Mouse (Mus musculus) heart, embryonic 12.5 days (tissue): ENCODE results near the gene Entpd5. TPM values are rescaled to one million over a fixed set of nuclear protein-coding genes. Genes with fewer than 3 reads are reported as not detected.
"Not testable (repeated sequence)": the region's sequence is repeated elsewhere in the genome, so short reads cannot be mapped to it uniquely, and the experiment has no call there.

ENCODE experiments used
- ATAC-seq: fragments of 200-750 bp; cut with Nextera tagmentation; 2 replicates; pipeline ENCODE4 v1.8.0; 2017; ENCODE audit warnings: moderate TSS enrichment, moderate library complexity; ENCODE audit not compliant: insufficient number of reproducible peaks, low FRiP score
- H3K27ac ChIP-seq: fragments of 300-500 bp; sonication (generic); 2 replicates; pipeline ENCODE4 v1.5.1; 2016; ENCODE audit warnings: mild to moderate bottlenecking, moderate library complexity; ENCODE audit not compliant: poor library complexity, severe bottlenecking
- H3K27me3 ChIP-seq: fragments of 300-500 bp; sonication (generic); replicated peaks from 2 replicates; pipeline ENCODE4 v1.6.1; 2016; ENCODE audit warnings: mild to moderate bottlenecking, moderate library complexity
- H3K36me3 ChIP-seq: fragments of 300-500 bp; sonication (generic); 2 replicates; pipeline ENCODE4 v1.6.1; 2016; ENCODE audit warnings: mild to moderate bottlenecking, moderate library complexity
- H3K4me1 ChIP-seq: fragments of 300-500 bp; sonication (generic); replicated peaks from 2 replicates; pipeline ENCODE4 v1.6.1; 2016; ENCODE audit warnings: mild to moderate bottlenecking
- H3K4me2 ChIP-seq: fragments of 300-500 bp; sonication (generic); 2 replicates; pipeline ENCODE4 v1.6.1; 2016; ENCODE audit warnings: mild to moderate bottlenecking, moderate library complexity
- H3K4me3 ChIP-seq: fragments of 300-500 bp; sonication (generic); 2 replicates; pipeline ENCODE4 v1.5.1; 2016; ENCODE audit warnings: mild to moderate bottlenecking
- H3K9ac ChIP-seq: fragments of 300-500 bp; sonication (generic); 2 replicates; pipeline ENCODE4 v1.6.1; 2016; ENCODE audit warnings: mild to moderate bottlenecking, moderate library complexity
- H3K9me3 ChIP-seq: fragments of 300-500 bp; sonication (generic); replicated peaks from 2 replicates; pipeline ENCODE4 v1.6.1; 2016; ENCODE audit warnings: mild to moderate bottlenecking, moderate library complexity
- WGBS: fragments of 180-500 bp; shearing (Covaris S2); methylation state at CpG from one replicate; pipeline ENCODE4 v1.1.7; 2016; 5-methylcytosine and 5-hydroxymethylcytosine counted together
- polyA plus RNA-seq: library from polyadenylated mRNA; unstranded; fragments of >200 nt; fragmentation: Nextera tagmentation; extraction: Ambion mirVana; gene quantifications from 2 replicates; pipeline ENCODE4 v1.2.1, GENCODE M21; 2016

Gene Entpd5
- polyA plus RNA-seq, 1 experiment from 2014 or later = 32.6 TPM

DNA sequence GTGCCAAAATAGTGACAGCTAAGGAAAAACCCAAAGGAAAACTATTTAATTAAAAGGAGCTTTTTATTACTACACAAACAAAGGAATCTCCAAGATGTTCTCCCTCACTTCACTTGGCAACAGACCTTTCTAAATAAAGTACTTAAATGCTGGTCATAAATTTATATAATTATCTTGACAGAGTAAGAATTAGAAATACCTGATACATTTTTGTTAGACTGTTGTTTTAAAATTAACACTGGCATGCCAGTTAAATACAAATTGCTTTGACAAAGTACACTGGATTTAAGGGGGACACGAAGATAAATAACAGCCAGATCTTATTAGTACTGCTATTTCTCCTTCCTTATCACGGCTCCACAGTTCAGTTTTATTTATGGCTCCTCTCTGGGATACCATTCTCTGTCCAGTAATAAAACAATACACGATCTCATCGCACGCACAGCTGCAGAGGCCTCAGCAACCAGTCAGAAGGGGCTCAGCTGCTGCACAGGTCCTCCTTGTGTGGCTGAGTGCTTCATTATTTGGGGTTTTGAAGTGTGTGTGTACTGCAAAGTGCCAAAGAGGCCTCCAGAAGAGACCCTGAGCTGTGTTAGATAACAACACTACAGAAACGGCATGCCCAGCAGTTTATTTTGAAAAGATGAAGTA, 34.9 kb downstream of the Entpd5 start:
- H3K4me2 ChIP-seq = no peak overlapping the region
- H3K4me1 ChIP-seq = peaks cover 4% of the 10 kb centered on the region; the same call in 1 of the 2 replicates
- no peaks in the 10 kb centered on the region for H3K27me3 ChIP-seq
- WGBS = 53% methylated on average over 6 of the region's 6 CpGs
- H3K36me3 ChIP-seq = peaks cover 83% of the 10 kb centered on the region
- no peaks in the 10 kb centered on the region for H3K9me3 ChIP-seq
- H3K27ac ChIP-seq = peak overlapping the region; percentile 52
- no peak overlapping the region for H3K4me3 ChIP-seq
- H3K9ac ChIP-seq = no peak overlapping the region
- ATAC-seq = no peak

DNA sequence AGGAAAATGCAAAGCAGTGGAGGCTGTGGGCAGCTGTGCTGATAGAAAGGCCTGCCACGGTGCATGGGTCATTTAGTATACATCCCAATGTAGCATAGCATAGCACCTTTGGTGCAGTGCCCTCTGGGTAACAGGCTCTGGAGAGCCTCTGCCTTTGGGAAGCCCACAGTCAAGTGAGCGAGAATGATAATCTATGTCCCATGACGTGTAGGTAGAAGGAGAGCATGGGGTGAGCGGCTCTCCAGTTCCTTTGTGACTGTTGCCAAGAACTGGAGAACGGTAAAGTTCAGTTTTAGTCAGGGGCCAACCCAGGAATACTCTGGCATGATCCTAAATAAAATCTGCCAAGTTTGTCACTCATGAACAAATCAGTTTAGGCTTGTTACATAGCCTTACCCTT, 37.2 kb downstream of the Entpd5 start:
- 88% methylated on average over 5 of the region's 5 CpGs for WGBS

DNA sequence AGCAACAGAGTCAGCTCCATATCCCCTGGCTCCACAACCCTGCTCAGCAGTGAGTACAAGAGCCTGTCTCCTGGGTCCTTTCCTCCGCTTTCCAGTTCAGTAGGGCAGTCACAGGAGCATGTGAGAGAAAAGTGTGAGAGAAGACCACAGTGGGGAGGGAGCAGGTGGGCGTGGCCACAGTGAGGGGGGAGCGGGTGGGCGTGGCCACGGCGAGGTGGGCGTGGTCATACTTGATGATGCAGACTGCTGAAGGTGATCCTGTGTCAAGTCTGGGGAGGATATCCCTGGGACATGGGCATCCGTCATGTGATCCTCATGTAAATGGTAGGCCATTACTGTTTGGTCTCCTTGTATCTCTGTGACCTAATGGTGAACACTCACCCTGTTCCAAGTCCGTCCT, 41.9 kb downstream of the Entpd5 start:
- no peak overlapping the region for H3K27ac ChIP-seq
- no peaks in the 10 kb centered on the region for H3K9me3 ChIP-seq
- H3K36me3 ChIP-seq = peaks cover 50% of the 10 kb centered on the region
- no peak overlapping the region for H3K4me2 ChIP-seq
- H3K27me3 ChIP-seq = no peaks in the 10 kb centered on the region
- H3K4me3 ChIP-seq = no peak overlapping the region
- H3K9ac ChIP-seq = no peak overlapping the region
- ATAC-seq = no peak
- H3K4me1 ChIP-seq = peaks cover 18% of the 10 kb centered on the region
- WGBS = 61% methylated on average over 9 of the region's 9 CpGs

More for the DNA sequence above, 37.2 kb downstream of the Entpd5 start:
- no peaks in the 10 kb centered on the region for H3K9me3 ChIP-seq
- no peak overlapping the region for H3K4me3 ChIP-seq
- H3K4me1 ChIP-seq = peaks cover 4% of the 10 kb centered on the region; the same call in 1 of the 2 replicates
- no peak for ATAC-seq
- no peak overlapping the region for H3K4me2 ChIP-seq
- H3K36me3 ChIP-seq = peaks cover 80% of the 10 kb centered on the region
- no peaks in the 10 kb centered on the region for H3K27me3 ChIP-seq
- H3K9ac ChIP-seq = no peak overlapping the region
- no peak overlapping the region for H3K27ac ChIP-seq

DNA sequence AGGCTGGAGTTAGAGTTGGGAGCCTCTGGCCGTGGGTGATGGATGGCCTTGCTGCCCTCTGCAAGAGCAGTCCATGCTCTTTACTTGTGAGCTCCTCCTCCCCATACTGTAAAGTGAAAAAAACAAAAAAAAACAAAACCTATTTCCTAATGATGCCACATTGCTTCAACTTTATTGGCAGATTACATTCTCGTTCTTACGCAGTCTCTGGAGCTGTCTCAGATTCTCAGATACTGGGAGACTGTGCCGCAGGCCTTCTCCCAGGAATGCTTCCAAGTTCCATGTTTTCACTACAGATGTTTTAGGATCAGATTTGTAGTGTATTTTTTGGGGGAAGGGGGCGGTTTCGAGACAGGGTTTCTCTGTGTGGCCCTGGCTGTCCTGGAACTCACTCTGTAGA, 43.7 kb downstream of the Entpd5 start:
- no peak overlapping the region for H3K9ac ChIP-seq
- no peak for ATAC-seq
- 93% methylated on average over 6 of the region's 6 CpGs for WGBS

DNA sequence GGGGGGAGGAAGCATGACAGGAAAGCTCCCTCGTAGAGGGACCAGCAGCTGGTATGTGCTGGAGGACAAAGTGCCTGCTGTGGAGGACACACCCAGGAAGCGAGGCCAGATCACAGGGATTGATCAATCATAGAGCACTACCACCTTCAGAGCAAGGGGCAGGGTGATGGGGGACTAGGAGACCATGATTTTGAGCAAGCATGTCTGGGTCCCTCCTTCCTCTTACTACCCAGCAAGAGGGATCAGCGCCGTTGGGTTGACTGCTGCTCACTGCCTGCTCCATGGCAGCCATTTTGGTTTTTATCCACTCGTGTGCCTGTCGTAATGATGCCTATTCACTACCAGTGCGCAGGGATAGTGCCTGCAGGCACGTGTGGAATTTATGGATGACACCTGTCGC, 44.5 kb downstream of the Entpd5 start:
- Histone ChIP-seq H3K27me3 (no peaks in the 10 kb centered on the region), H3K36me3 (peaks cover 23% of the 10 kb centered on the region), H3K4me2 (0 out of 2 replicates have a peak overlapping the region, but pooled peaks have one; percentile 28), H3K9ac (no peak overlapping the region), H3K9me3 (no peaks in the 10 kb centered on the region), H3K27ac (no peak overlapping the region), H3K4me3 (no peak overlapping the region), H3K4me1 (peaks cover 25% of the 10 kb centered on the region)
- no peak for ATAC-seq
- WGBS = 69% methylated on average over 9 of the region's 9 CpGs

More for the DNA sequence above, 43.7 kb downstream of the Entpd5 start:
- no peaks in the 10 kb centered on the region for H3K9me3 ChIP-seq
- no peaks in the 10 kb centered on the region for H3K27me3 ChIP-seq
- H3K4me3 ChIP-seq = no peak overlapping the region
- H3K27ac ChIP-seq = no peak overlapping the region
- H3K36me3 ChIP-seq = peaks cover 32% of the 10 kb centered on the region
- H3K4me1 ChIP-seq = peaks cover 25% of the 10 kb centered on the region
- H3K4me2 ChIP-seq = no peak overlapping the region

DNA sequence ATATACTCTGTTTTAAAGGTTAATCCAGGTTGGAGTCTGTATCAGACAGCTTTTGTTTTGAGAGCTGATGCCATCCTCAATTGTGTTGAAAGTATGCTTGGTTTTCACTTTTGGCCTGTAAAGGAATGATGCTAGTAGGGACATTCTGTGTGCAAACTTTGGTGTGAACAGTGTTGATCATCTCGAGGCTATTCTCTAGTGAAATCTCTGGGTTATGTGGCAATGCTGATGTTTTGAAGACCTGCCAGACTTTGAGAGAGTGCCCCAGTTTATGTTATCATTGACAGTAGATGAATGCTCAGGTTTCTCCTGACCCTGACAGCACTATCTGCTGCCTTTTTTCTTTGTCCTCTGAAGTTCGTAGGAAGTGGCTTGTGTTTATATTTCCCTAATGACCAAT, 46.0 kb downstream of the Entpd5 start:
- H3K27me3 ChIP-seq = no peaks in the 10 kb centered on the region
- no peak overlapping the region for H3K27ac ChIP-seq
- H3K9me3 ChIP-seq = no peaks in the 10 kb centered on the region
- H3K4me3 ChIP-seq = peak overlapping the region; percentile 67
- peaks cover 10% of the 10 kb centered on the region for H3K36me3 ChIP-seq
- H3K4me2 ChIP-seq = peak overlapping the region; percentile 54
- H3K9ac ChIP-seq = no peak overlapping the region
- WGBS = 55% methylated on average over 2 of the region's 2 CpGs
- peaks cover 25% of the 10 kb centered on the region for H3K4me1 ChIP-seq
- ATAC-seq = no peak

DNA sequence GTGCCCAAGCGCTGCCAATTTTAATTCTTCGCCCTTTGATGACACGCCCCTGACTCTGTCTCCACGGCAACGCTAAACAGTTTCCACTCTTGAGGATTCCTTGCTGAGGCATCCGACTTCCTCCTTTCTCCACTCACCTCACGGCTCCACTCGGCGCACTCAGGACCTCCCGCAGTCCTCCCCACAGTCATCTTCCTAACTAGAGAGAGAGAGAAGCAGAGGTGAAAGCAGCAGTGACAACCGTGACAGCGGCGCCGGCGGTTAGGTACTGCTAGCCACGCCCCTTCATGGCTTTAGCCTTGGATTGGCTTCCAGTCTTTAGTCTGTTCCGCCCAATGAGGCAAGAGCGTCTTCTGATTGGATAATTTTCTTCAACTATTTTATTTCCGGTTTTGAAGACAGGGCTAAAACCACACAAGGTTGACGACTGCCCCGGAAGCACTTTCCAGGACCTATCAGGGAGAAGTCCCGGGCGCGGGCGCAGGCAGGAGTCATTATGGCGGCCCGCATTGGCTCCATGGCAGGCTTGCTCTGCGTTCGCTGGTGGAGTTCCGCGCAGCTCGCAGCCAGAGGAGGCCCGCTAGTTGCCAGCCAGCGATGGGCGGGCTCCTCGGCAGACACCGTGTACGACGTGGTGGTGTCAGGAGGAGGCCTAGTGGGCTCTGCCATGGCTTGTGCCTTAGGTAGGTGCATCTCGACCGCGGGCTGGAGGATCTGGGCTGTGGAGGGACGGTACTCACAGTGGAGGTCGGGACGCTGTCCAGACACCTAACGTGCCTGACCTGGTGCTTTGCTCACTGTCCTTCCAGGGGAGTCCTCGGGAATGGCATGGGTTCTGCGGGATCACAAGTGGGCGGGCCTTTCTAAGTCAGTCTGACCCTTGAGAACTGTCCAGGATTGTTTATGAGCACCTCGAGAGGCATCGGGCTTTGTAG, 47.0 kb downstream of the Entpd5 start, which contains the start of the genes Coq6 and Fam161b:
Gene Coq6, plus strand, starts transcription at position 103 of the 935 bp plus-strand sequence.
Gene Fam161b, minus strand, starts transcription at position 279 of the 935 bp plus-strand sequence.
- H3K27me3 ChIP-seq = no peaks in the 10 kb centered on the region
- peak; percentile 99 for ATAC-seq
- H3K4me3 ChIP-seq = peak within 1 kb of the TSS; percentile 67
- no peaks in the 10 kb centered on the region for H3K9me3 ChIP-seq
- peak within 1 kb of the TSS; percentile 75 for H3K4me2 ChIP-seq
- H3K4me1 ChIP-seq = peaks cover 25% of the 10 kb centered on the region
- peak within 1 kb of the TSS; percentile 82 for H3K9ac ChIP-seq
- peak within 1 kb of the TSS; percentile 40 for H3K27ac ChIP-seq
- WGBS = under 1% methylated on average over 51 of the region's 51 CpGs
- peaks cover 6% of the 10 kb centered on the region for H3K36me3 ChIP-seq

DNA sequence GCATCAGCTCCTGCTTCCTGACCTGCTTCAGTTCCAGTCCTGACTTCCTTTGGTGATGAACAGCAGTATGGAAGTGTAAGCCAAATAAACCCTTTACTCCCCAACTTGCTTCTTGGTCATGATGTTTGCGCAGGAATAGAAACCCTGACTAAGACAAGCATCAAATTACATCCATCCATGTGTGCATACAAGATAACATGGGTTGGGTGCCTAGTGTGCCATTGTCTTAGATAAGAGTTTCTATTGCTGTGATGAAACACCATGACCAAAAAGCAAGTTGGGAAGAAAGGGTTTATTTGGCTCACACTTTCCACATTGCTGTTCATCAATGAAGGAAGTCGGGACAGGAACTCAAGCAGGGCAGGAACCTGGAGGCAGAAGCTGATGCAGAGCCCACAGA, 50.1 kb downstream of the Entpd5 start:
- ATAC-seq, H3K27ac ChIP-seq: not testable (repeated sequence)
- 66% methylated on average over 2 of the region's 2 CpGs for WGBS

DNA sequence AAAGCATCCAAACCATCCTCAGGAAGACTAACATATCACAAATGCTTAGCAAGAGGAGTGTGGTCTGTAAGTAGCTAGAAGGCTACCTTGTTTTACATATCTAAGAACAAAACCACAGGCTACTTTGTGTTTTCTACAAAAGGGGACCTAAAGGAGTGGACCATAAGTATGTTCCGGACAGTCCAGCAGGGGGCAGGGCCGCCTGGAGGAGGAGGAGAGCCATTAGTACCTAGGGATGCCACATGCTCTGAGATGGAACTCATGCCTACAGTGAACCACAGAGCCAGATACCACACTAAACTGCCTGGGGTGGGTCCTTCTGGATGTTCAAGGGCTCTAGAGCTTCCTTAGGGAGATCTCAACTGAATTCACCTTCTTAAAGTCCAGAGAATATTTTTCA, 61.6 kb downstream of the Entpd5 start:
- Histone ChIP-seq H3K27ac (no peak overlapping the region), H3K9ac (no peak overlapping the region), H3K4me1 (peaks cover 4% of the 10 kb centered on the region; the same call in 1 of the 2 replicates), H3K4me3 (no peak overlapping the region), H3K9me3 (no peaks in the 10 kb centered on the region), H3K27me3 (no peaks in the 10 kb centered on the region), H3K4me2 (no peak overlapping the region), H3K36me3 (peaks cover 40% of the 10 kb centered on the region)
- WGBS = 37% methylated on average over 2 of the region's 2 CpGs
- ATAC-seq = no peak

More for the DNA sequence above, 50.1 kb downstream of the Entpd5 start:
- not testable (repeated sequence) for H3K4me2 ChIP-seq, H3K27me3 ChIP-seq, H3K9me3 ChIP-seq, H3K9ac ChIP-seq, H3K4me3 ChIP-seq
- Histone ChIP-seq H3K36me3 (peaks cover 29% of the 10 kb centered on the region), H3K4me1 (peaks cover 16% of the 10 kb centered on the region)

DNA sequence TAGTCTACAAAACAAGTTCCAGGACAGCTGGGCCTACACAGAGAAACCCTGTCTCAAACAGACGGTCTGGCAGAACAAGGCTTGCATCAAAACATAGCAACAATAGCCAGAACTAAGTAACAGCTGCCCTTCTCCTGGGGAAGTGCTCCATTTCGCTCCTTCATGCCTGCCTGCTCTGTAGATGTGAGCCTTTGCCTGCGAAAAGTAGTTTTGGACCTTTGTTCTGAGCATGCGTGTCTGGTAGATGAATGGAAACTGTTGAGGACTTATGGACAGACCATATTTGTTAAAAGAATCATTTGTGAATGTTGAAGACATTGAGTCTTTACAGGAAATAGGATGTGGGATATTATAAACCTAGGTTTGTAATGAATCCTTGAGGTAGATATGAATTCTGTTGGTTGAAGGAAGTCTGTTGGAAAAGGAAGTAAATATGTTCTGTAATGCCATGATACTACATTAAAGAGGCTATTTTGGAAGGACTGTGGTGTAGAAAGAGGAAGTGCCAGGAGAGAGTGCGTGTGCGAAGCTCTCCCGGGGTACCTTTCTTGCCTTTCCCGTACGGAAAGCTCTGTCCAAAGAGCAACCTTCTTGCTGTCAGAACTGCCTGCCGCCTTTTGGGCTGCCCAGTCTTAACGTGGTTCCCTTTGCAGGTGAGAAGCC, 71.7 kb downstream of the Entpd5 start:
- Histone ChIP-seq H3K36me3 (peaks cover 87% of the 10 kb centered on the region), H3K27me3 (no peaks in the 10 kb centered on the region), H3K9me3 (no peaks in the 10 kb centered on the region), H3K4me2 (no peak overlapping the region), H3K9ac (no peak overlapping the region), H3K4me1 (no peaks in the 10 kb centered on the region), H3K27ac (no peak overlapping the region), H3K4me3 (no peak overlapping the region)
- no peak for ATAC-seq
- 88% methylated on average over 11 of the region's 11 CpGs for WGBS
